In the genomic region with DNA sequence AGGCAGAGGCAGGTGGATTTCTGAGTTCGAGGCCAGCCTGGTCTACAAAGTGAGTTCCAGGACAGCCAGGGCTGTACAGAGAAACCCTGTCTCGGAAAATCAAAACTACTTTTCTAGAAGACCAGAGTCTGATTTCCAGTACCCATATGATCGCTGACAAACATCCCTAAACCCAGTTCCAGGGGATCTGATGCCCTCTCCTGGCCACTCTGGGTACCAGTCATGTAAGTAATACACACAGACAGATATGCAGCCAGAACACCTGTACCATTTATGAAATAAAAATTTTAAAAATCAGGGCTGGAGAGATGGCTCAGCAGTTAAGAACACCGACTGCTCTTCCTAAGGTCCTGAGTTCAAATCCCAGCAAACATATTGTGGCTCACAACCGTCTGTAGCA, we compare ENCODE assay signal across 1 mouse cellular context.
TF ChIP-seq lines count a peak whose summit lies in the region.

No protein-coding gene starts in this region.

TF ChIP-seq in MEL, 35 proteins besides CTCF, POLR2A, EP300 and RAD21:
- TF ChIP-seq SMC3 (IDR thresholded peaks at IDR 0.05; ENCODE audit: low read depth, low read length), result peak; percentile 50
- 0 out of 2 replicates have a peak, but pooled peaks have one; percentile 39 for TF ChIP-seq TBP (IDR thresholded peaks at IDR 0.05; ENCODE audit: low read depth, low read length)
TF ChIP-seq in MEL: peak in this region for 2; not testable (repeated sequence) for 33.
